Mouse (Mus musculus) E14TG2a.4 (cell line): Measurements from ENCODE around the gene Uxt.

Experiments used
- CTCF ChIP-seq: conservative IDR thresholded peaks from 2 replicates; pipeline ENCODE4 v1.5.1; 2014; ENCODE audit warnings: low read length
- NANOG ChIP-seq: IDR thresholded peaks from 2 replicates; pipeline ENCODE4 v1.6.1; 2014; ENCODE audit warnings: borderline replicate concordance, low read length, mixed read lengths
- POU5F1 ChIP-seq: IDR thresholded peaks from 2 replicates; pipeline ENCODE4 v1.6.1; 2014; ENCODE audit warnings: low read length, borderline replicate concordance

- TF ChIP-seq CTCF (no peak), NANOG (no peak), POU5F1 (no peak)
These were observed 32.0 kb downstream of the Uxt start for GRCm38 (mm10) chrX:20929859-20930258.
